Mouse (Mus musculus): ENCODE results near the gene Med7.
"Not testable (repeated sequence)": the region's sequence is repeated elsewhere in the genome, so short reads cannot be mapped to it uniquely, and the experiment has no call there.

Gene Med7

GRCm38 (mm10) chr11:46436760-46437458 lies at the start of gene Med7:
Gene Med7, plus strand, starts transcription at chr11:46436925.
- DNase-seq, result peak; percentile 97

- no peak for DNase-seq
These were observed 49.7 kb upstream of the Med7 start for GRCm38 (mm10) chr11:46387061-46387460.

GRCm38 (mm10) chr11:46388438-46388837 lies 48.3 kb upstream of the Med7 start:
- no peak for DNase-seq

- no peak for DNase-seq
These were observed 47.2 kb upstream of the Med7 start, which contains the start of gene Itk for GRCm38 (mm10) chr11:46389336-46390117. Gene Itk, minus strand, starts transcription at chr11:46389515.

- DNase-seq, result no peak
These were observed 46.1 kb upstream of the Med7 start for GRCm38 (mm10) chr11:46390621-46391020.

GRCm38 (mm10) chr11:46392890-46393289 lies 43.8 kb upstream of the Med7 start:
- no peak for DNase-seq

- no peak for DNase-seq
These were observed 43.3 kb upstream of the Med7 start for GRCm38 (mm10) chr11:46393413-46393812.

GRCm38 (mm10) chr11:46395088-46395487 lies 41.6 kb upstream of the Med7 start:
- DNase-seq, result no peak

GRCm38 (mm10) chr11:46395698-46396097 lies 41.0 kb upstream of the Med7 start:
- DNase-seq, result no peak

- no peak for DNase-seq
These were observed 40.4 kb upstream of the Med7 start, which contains the start of gene Fam71b for GRCm38 (mm10) chr11:46396167-46396859. Gene Fam71b, plus strand, starts transcription at chr11:46396559.

GRCm38 (mm10) chr11:46396860-46397179 lies 39.9 kb upstream of the Med7 start:
- no peak for DNase-seq

GRCm38 (mm10) chr11:46397900-46398299 lies 38.8 kb upstream of the Med7 start:
- DNase-seq, result no peak

- DNase-seq, result no peak
These were observed 38.3 kb upstream of the Med7 start for GRCm38 (mm10) chr11:46398473-46398872.

GRCm38 (mm10) chr11:46398933-46399383 lies 37.8 kb upstream of the Med7 start:
- no peak for DNase-seq

- DNase-seq, result no peak
These were observed 35.2 kb upstream of the Med7 start for GRCm38 (mm10) chr11:46401555-46401954.

GRCm38 (mm10) chr11:46404986-46405385 lies 31.7 kb upstream of the Med7 start:
- no peak for DNase-seq

GRCm38 (mm10) chr11:46406721-46407120 lies 30.0 kb upstream of the Med7 start:
- no peak for DNase-seq

GRCm38 (mm10) chr11:46410018-46410563 lies 26.6 kb upstream of the Med7 start:
- no peak for DNase-seq

- DNase-seq, result peak; percentile 21
These were observed 18.3 kb upstream of the Med7 start for GRCm38 (mm10) chr11:46418438-46418837.

- no peak for DNase-seq
These were observed 17.9 kb upstream of the Med7 start for GRCm38 (mm10) chr11:46418860-46419259.

- no peak for DNase-seq
These were observed 15.4 kb upstream of the Med7 start for GRCm38 (mm10) chr11:46421086-46421888.

- DNase-seq, result not testable (repeated sequence)
These were observed 8.6 kb upstream of the Med7 start for GRCm38 (mm10) chr11:46428131-46428530.

Measured in embryo, embryonic 11 days (tissue).